Mouse (Mus musculus) megakaryocyte progenitor cell, adult 5-6 weeks (primary cell): ENCODE measurements around the gene Faim. TPM values are rescaled to one million over a fixed set of nuclear protein-coding genes. Genes with fewer than 3 reads are reported as not detected.

Source experiments
- ATAC-seq: replicated peaks from 2 replicates; pipeline ENCODE4 v1.8.0; 2016; ENCODE audit warnings: mild to moderate bottlenecking, moderate TSS enrichment, inconsistent platforms; ENCODE audit not compliant: poor library complexity
- total RNA-seq, 2 experiments: library from RNA; stranded (forward) in 1 of 2; stranded (reverse) in 1 of 2; fragments of 157-497, 149-512 nt in 1 of 2; fragments of 200-1000 nt in 1 of 2; gene quantifications; 2 replicates each; pipeline versions ENCODE4 v1.2.3 to v1.2.4; 2015 to 2017

Gene Faim
- 45.6 and 51.6 TPM in 2 replicates for total RNA-seq (2015)
- total RNA-seq (2017): 115 and 117 TPM in 2 replicates

- ATAC-seq: peak; percentile 96
Observed at GRCm38 (mm10) chr9:98985800-98986475, at the start of gene Faim. TSS of gene Faim (plus strand) at chr9:98986373.

- no peak for ATAC-seq
Observed at GRCm38 (mm10) chr9:98939290-98939689, 46.9 kb upstream of the Faim start.

GRCm38 (mm10) chr9:98952171-98953050 lies 33.8 kb upstream of the Faim start:
- ATAC-seq: peak; percentile 32

GRCm38 (mm10) chr9:98953291-98953690 lies 32.9 kb upstream of the Faim start:
- no peak for ATAC-seq

- ATAC-seq: no peak
Observed at GRCm38 (mm10) chr9:98953830-98954229, 32.3 kb upstream of the Faim start.

- no peak for ATAC-seq
Observed at GRCm38 (mm10) chr9:98954391-98955102, 31.6 kb upstream of the Faim start.

GRCm38 (mm10) chr9:98955103-98955715 lies 31.0 kb upstream of the Faim start, which contains the start of gene Foxl2:
TSS of gene Foxl2 (plus strand) at chr9:98955288.
- ATAC-seq: no peak

- 0 out of 2 replicates have a peak, but pooled peaks have one; percentile 28 for ATAC-seq
Observed at GRCm38 (mm10) chr9:98955716-98956224, 30.4 kb upstream of the Faim start.

GRCm38 (mm10) chr9:98956591-98957381 lies 29.4 kb upstream of the Faim start:
- no peak for ATAC-seq

- no peak for ATAC-seq
Observed at GRCm38 (mm10) chr9:98957751-98958351, 28.3 kb upstream of the Faim start.

GRCm38 (mm10) chr9:98958628-98959027 lies 27.5 kb upstream of the Faim start:
- no peak for ATAC-seq

GRCm38 (mm10) chr9:98959851-98960250 lies 26.3 kb upstream of the Faim start:
- no peak for ATAC-seq

GRCm38 (mm10) chr9:98960348-98960747 lies 25.8 kb upstream of the Faim start:
- ATAC-seq: no peak

GRCm38 (mm10) chr9:98961591-98962477 lies 24.3 kb upstream of the Faim start:
- no peak for ATAC-seq

GRCm38 (mm10) chr9:98962478-98963142 lies 23.6 kb upstream of the Faim start:
- no peak for ATAC-seq

GRCm38 (mm10) chr9:98963661-98964060 lies 22.5 kb upstream of the Faim start:
- no peak for ATAC-seq

- ATAC-seq: peak; percentile 86
Observed at GRCm38 (mm10) chr9:98965084-98965483, 21.1 kb upstream of the Faim start.

GRCm38 (mm10) chr9:98973101-98973521 lies 13.1 kb upstream of the Faim start:
- ATAC-seq: peak; percentile 33; the same call in 1 of the 2 replicates
